Mouse (Mus musculus) yolk sac, embryonic 10.5 days (tissue): ENCODE measurements at regions not wholly inside any gene's neighbourhood (a gene's known extent, or its start where the extent isn't known, plus 50 kb on each side); places are given as distances from the start of the nearest gene placed in this dataset.

Experiments used
- DNase-seq: peaks from one replicate; pipeline ENCODE4 v3.0.0-alpha.2; 2017; ENCODE audit warnings: low spot score

DNA sequence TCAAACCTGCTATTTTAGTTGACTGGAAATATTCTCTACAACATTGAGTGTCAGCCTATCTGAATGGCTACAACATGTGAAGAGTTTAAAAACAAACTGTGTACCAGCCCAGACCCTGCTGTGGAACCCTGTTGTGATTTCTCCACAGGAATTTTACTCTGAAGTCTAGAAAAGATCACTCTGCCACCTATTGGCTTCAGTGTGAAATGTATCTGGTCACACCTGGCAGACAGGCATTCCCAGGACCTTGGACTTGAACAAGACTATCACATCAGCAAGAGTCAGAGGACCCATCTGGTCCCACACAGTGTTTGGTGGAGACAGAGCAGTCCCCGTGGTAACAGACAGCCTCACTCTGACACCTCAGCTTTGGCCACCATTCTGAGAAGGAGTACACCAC lies 311.3 kb upstream of the Runx1 start:
- no peak for DNase-seq

GRCm38 (mm10) chr16:93131404-93131803 lies 305.5 kb upstream of the Runx1 start:
- DNase-seq = no peak

- DNase-seq = no peak
These were observed 304.7 kb upstream of the Runx1 start for GRCm38 (mm10) chr16:93130622-93131021.

DNA sequence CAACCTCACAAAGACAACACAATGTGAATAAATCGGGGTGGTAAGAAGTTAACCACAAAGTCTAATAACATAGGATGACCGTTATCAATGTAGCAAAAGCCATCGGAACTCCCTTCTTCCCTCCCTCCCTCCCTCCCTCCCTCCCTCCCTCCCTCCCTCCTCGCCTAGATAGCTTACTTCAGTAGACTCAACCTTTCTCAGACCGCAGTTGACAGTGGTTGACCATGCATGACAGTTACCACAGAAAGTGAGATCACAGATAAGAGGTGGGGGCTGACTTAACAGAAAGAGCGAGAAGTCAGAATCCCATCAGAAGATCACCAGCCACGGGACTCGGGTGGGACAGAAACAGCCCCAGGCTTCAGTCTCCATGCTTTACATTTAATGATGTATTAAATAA lies 297.8 kb upstream of the Runx1 start:
- no peak for DNase-seq

DNA sequence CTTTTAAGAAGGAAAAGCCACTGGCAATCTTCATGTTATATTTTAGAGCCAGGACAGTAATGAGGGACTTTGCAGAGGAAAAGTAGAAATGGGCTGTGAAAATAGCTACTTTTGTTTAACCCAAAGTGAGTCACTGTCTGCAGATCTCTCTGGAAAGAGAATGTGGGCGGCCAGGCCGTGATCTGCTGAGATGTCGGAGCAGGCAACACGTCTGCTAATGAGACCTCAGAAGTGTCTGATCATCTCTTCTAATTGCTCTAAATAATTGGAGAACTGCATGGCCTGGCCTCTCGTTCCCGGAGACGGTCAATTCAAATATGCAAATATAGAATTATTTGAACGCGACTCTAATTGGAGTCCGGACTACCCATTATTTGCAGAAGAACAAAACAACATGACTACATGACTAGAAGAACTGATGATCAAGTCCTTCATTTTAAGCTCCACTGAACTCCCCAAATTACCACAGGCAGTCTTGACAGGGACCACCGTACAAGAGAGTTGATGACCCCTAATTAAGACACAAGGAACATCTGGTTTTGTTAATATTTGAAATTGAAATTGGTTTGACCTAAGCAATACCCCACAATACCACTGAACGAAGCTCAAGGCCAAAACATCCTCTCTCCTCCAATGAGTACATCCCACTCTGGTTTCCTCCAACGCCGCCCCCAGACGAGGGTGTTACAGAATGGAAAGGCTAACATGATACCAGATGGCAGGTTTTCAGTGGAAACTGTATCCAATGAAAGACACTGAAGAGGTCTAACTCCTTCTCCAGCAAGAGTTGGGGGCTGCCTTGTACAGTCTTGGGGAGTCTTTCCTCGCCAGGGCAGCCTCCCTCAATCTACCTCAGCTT lies 290.4 kb upstream of the Runx1 start:
- no peak for DNase-seq

DNA sequence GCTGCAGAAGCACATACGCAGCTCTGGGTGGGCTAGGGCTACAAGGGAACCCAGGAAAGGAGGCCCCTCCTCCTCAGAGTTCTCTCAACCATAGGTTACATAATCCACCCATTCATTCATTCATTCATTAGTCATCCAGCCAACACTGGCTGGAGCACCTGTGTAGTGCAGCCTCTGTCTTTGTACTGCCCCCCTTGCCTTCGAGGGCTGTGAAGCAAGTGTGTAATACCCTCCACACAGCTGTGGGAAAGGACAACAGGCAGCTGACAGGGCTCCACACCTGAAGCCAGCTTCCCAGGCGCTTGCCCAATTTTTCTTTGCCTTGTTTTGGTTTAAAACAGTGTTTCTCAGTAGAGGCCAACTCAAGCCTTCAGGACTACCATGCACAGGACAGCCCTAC lies 285.0 kb upstream of the Runx1 start:
- DNase-seq = no peak

GRCm38 (mm10) chr16:93110451-93110850 lies 284.5 kb upstream of the Runx1 start:
- DNase-seq = no peak

- no peak for DNase-seq
These were observed 283.9 kb upstream of the Runx1 start for GRCm38 (mm10) chr16:93109683-93110407.

- no peak for DNase-seq
These were observed 281.5 kb upstream of the Runx1 start for GRCm38 (mm10) chr16:93107524-93107845.

- DNase-seq = no peak
These were observed 281.0 kb upstream of the Runx1 start for GRCm38 (mm10) chr16:93106811-93107523.

DNA sequence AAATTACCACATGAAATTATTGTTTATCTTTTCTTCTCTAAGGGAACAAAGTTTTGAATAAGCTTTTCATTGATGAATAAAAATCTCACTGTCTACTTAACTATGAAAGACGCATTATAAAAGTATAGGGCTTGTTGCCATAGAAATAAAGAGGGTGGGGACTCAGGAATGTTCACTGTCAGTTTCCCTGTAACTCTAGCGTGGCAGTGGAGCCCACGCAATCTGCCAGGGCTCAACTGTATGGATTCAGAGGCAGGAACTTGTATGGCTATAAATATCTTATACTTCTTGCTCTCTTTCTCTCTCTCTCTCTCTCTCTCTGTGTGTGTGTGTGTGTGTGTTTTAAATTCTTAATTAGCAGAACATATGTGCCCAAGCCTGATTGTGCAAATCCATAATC lies 276.2 kb upstream of the Runx1 start:
- DNase-seq = no peak

- no peak for DNase-seq
These were observed 272.1 kb upstream of the Runx1 start for GRCm38 (mm10) chr16:93098057-93098456.

DNA sequence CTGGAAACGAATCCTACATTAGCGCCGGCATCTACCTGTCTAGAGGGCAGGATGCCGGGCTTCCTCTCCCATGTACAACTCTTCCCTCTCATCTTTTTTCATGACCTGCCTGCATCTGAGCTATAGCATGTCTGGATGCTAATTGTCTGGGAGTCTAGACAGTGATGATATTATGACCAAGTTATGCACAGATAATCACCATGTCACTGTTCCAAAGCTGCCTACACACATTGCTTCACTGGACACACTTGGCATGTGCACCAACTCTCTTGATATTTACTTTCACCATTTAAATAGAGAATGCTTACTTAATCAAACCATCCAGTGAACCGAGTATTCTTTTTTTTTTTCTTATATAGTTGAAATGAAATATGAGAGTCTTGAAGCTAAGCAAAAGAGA lies 270.2 kb upstream of the Runx1 start:
- no peak for DNase-seq

- no peak for DNase-seq
These were observed 266.8 kb upstream of the Runx1 start for GRCm38 (mm10) chr16:93092796-93093195.

DNA sequence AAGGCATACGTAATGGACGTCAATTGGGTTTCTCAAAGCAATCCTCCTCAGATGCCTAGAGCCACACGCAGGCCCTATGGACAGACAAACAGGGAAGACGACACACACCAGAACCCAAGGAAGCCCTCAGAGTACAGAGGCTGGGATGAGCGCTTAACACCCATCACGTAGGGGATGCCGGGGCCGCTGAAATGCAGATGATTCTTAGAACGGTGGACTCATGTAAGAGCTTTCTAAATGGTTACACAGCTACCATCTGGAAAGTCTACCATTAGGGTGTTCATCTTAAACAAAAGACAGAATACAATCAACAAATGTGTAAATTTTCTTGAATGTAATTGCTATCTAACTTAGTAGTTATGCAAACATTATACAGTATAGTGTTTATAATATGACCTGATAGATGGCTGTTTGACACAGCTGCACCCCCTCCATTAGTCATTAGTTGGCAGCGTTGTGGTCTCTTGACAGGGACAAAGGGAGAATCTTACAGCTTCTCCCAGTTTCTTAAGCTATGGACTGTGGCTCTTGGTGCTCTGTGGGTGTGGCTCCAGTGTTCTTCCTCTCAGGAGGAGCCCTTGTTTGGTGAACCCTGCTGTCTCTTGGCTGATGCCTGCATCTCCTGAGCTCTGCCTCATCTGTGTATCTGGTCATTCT lies 259.4 kb upstream of the Runx1 start:
- DNase-seq = no peak

GRCm38 (mm10) chr16:93083756-93084155 lies 257.8 kb upstream of the Runx1 start:
- no peak for DNase-seq

DNA sequence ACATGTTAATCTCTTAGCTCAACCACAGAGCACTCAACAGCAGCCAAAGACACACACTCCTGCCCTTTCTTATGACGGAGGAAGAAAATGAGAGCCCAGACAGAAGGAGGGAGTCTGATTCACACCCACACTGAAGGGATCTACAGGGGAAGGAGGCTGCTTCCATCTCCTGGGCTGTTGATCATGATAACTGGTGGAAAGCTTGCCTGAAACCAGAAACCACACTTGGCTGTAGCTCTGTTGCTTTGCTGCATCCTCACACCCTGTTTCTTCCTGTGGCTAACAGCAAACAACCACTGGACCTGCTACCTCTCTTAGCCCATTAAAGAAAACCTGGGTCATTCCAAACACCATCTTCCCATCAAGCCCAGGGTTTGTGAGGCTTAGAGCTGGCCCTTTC lies 257.2 kb upstream of the Runx1 start:
- DNase-seq = no peak

- no peak for DNase-seq
These were observed 255.6 kb upstream of the Runx1 start for GRCm38 (mm10) chr16:93081533-93081932.

- no peak for DNase-seq
These were observed 253.9 kb upstream of the Runx1 start for GRCm38 (mm10) chr16:93079660-93080390.

GRCm38 (mm10) chr16:93078909-93079308 lies 253.0 kb upstream of the Runx1 start:
- DNase-seq = no peak

DNA sequence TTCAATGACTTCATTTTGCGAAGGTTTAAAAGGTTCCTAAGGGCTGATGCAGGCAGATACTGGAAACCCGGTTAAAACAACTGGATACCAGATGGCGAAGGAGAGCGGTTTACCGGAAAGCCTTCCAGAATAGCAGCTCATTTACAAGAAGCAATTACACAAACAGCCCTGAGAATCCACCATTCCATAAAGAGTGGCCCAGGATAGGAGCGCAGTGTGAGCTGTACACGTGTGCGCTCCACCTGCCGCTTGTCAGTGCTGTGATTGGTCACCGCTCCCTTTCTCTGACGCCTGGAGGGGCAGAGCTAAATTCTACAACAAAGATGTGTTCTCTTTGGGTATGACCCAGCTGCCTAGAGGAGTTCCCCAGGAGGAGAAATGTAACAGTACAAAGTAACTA lies 249.5 kb upstream of the Runx1 start:
- DNase-seq = no peak

DNA sequence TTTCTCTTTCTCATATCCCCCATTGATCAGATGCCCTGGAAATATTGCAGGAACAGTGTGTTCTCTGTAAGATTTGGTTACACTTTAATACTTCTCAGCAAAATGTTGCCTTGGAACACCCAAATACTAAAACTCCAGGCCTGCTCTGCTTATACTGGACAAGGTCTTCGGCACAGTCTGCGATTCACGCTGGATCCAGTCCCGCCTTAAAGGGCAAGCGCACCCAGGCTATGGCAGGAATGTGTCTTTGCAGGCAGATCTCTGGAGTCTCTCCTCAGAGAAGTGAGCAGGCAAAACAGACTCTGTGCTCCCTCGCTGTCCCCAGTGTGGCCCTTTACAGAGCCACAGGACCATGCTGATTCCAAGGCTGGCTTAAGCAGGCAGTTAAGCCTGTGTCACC lies 246.2 kb upstream of the Runx1 start:
- peak; percentile 63 for DNase-seq
